Mouse (Mus musculus) embryonic fibroblast, embryonic 13.5 days (primary cell): ENCODE results near the gene Mphosph6.

Source experiments
- CTCF ChIP-seq: IDR thresholded peaks from 2 replicates; pipeline ENCODE4 v1.5.1; 2011; ENCODE audit warnings: mild to moderate bottlenecking, control low read depth, low read length, moderate library complexity, borderline replicate concordance; ENCODE audit not compliant: insufficient read depth
- POLR2A ChIP-seq: IDR thresholded peaks from 2 replicates; pipeline ENCODE4 v1.6.1; 2011; ENCODE audit warnings: low read depth, mild to moderate bottlenecking, control low read depth, low read length, moderate library complexity

- no peak; the same call in 1 of the 2 replicates for TF ChIP-seq CTCF
- no peak for TF ChIP-seq POLR2A
Observed at GRCm38 (mm10) chr8:117802299-117802689, 551 bp upstream of the Mphosph6 start.
